Mouse (Mus musculus): ENCODE results near the gene Ntrk2. TPM values are rescaled to one million over a fixed set of nuclear protein-coding genes. Genes with fewer than 3 reads are reported as not detected.
"Not testable (repeated sequence)": the region's sequence is repeated elsewhere in the genome, so short reads cannot be mapped to it uniquely, and the experiment has no call there.

The Ntrk2 gene
- total RNA-seq, 1 experiment from 2014 or later, result 0.12 TPM

DNA sequence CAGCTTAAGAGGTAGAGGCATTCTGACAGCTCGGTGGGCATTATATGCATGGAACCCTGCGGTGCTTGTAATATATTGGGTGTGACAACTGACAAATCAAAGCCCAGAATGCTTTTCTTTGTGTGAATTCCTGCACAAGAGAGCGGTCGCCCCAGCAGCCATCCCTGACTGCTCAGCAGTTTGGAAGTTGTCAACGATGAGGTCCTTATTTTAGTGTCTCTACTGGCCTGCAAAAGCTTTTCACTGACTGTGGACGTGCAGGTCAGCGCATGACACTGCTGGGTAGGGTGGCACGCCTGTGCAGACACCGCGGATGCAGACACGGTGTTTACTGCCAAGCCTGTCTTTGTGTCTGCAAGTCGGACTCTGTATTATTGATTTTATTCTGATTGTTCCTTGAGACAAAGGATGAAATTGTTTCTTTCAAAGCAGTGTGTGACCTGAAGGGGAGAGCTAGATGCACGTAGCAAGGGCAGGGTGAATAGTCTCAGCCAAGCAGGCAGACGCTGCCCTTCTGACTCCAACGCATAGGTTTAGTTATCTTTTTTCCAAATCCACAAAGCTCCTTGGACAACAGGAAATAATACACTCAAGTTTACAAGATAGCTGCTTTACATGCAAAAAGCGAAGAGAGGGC lies 204.6 kb downstream of the Ntrk2 start:
- ATAC-seq (ENCODE audit: extremely low read depth, insufficient number of reproducible peaks, low FRiP score, poor library complexity, severe bottlenecking), result no peak

GRCm38 (mm10) chr13:59011530-59011903 lies 205.1 kb downstream of the Ntrk2 start:
- no peak for ATAC-seq (ENCODE audit: extremely low read depth, insufficient number of reproducible peaks, low FRiP score, poor library complexity, severe bottlenecking)

- ATAC-seq (ENCODE audit: extremely low read depth, insufficient number of reproducible peaks, low FRiP score, poor library complexity, severe bottlenecking), result no peak
Observed at GRCm38 (mm10) chr13:59015360-59015759, 209.0 kb downstream of the Ntrk2 start.

- no peak for ATAC-seq (ENCODE audit: extremely low read depth, insufficient number of reproducible peaks, low FRiP score, poor library complexity, severe bottlenecking)
Observed at GRCm38 (mm10) chr13:59017121-59017520, 210.8 kb downstream of the Ntrk2 start.

DNA sequence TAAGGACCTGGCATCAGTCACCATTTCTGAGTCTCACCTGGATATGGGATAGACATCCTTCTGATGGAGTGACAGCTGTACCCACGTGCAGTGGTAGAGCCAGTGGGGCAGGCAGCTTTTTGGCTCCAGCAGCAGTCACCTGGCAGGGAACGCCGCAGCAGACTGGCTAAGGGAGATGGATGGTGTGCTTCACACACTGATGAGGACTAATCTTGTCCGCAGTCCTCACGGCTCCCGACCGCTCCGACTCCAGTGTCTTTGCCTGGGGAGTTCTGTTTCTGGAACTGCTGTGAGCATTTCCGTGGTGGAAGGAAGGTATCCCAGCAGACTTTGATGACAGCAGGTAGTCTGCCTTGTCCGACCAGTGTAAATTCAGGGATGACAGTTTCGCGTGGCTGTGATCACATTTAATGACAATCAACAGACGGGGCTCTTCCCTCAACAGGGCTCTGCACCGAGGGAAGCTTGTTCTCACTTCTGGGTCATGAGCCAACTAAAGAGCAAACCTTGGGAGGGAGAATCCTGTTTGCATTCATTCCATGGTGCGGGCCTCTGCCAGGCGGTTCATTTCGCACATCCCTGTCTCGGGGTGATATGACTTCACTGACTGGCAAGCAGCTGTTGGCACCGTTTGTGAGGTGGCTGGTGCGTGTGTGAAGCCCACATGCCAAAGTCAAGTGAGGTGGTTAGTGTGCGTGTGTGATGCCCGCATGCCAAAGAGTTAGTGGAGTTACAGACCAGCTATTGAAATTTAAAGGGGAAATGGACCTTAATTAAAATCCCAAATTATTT lies 216.1 kb downstream of the Ntrk2 start:
- ATAC-seq (ENCODE audit: extremely low read depth, insufficient number of reproducible peaks, low FRiP score, poor library complexity, severe bottlenecking), result no peak

GRCm38 (mm10) chr13:59025653-59026052 lies 219.3 kb downstream of the Ntrk2 start:
- no peak; the same call in 1 of the 2 replicates for ATAC-seq (ENCODE audit: extremely low read depth, insufficient number of reproducible peaks, low FRiP score, poor library complexity, severe bottlenecking)

DNA sequence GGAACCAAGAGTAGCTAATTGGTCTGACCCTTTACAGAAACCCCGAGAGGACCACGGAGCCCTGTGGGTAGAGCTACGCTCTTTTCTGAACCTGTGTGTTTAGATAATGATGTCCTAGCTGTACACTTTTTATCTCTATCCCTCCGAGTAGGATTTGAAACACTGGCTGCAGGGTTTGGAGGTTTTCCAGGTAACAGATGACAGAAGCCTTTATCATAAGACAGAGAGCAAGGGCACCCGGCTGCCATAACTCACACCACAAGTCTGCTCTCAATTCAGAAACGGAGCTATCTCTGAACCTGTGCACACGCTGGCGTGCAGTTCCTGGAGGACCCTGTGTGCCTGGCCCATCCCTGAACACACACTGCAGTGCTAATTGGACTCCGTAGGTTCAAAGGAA lies 221.1 kb downstream of the Ntrk2 start:
- ATAC-seq (ENCODE audit: extremely low read depth, insufficient number of reproducible peaks, low FRiP score, poor library complexity, severe bottlenecking), result no peak

DNA sequence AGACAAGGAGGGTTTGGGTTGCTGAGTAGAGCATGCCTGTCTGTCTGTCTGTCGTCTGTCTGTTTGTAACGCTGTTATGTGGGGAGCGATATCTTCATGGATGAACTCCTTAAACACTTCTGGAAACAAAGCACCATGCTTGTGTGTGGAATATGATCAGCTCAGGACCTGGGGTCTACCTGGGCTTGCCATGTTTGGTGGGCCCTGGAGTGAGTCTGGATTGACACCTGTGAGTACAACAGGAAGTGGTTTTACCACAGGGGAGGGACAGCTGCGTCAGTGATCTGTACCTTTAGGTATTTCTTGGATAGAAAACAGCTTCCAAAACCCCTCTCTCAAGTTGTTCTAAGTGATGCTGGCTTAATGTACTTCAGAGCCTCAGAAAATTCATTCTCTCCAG lies 222.2 kb downstream of the Ntrk2 start:
- no peak for ATAC-seq (ENCODE audit: extremely low read depth, insufficient number of reproducible peaks, low FRiP score, poor library complexity, severe bottlenecking)

- ATAC-seq (ENCODE audit: extremely low read depth, insufficient number of reproducible peaks, low FRiP score, poor library complexity, severe bottlenecking), result no peak
Observed at GRCm38 (mm10) chr13:59030574-59030973, 224.2 kb downstream of the Ntrk2 start.

GRCm38 (mm10) chr13:59040156-59040915 lies 234.0 kb downstream of the Ntrk2 start:
- no peak for ATAC-seq (ENCODE audit: extremely low read depth, insufficient number of reproducible peaks, low FRiP score, poor library complexity, severe bottlenecking)

GRCm38 (mm10) chr13:59041013-59041764 lies 234.8 kb downstream of the Ntrk2 start:
- no peak for ATAC-seq (ENCODE audit: extremely low read depth, insufficient number of reproducible peaks, low FRiP score, poor library complexity, severe bottlenecking)

GRCm38 (mm10) chr13:59052188-59052587 lies 245.8 kb downstream of the Ntrk2 start:
- no peak for ATAC-seq (ENCODE audit: extremely low read depth, insufficient number of reproducible peaks, low FRiP score, poor library complexity, severe bottlenecking)

DNA sequence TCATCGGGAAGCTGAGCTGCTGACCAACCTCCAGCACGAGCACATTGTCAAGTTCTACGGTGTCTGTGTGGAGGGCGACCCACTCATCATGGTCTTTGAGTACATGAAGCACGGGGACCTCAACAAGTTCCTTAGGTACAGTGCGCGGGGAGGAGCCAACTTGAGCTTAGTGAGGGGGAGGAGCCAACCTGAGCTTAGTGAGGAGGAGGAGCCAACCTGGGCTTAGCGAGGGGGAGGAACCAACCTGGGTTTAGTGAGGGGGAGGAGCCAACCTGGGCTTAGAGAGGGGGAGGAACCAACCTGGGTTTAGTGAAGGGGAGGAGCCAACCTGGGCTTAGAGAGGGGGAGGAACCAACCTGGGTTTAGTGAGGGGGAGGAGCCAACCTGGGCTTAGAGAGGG lies 248.0 kb downstream of the Ntrk2 start:
- not testable (repeated sequence) for ATAC-seq (ENCODE audit: extremely low read depth, insufficient number of reproducible peaks, low FRiP score, poor library complexity, severe bottlenecking)

- no peak for ATAC-seq (ENCODE audit: extremely low read depth, insufficient number of reproducible peaks, low FRiP score, poor library complexity, severe bottlenecking)
Observed at GRCm38 (mm10) chr13:59056859-59057258, 250.5 kb downstream of the Ntrk2 start.

- ATAC-seq (ENCODE audit: extremely low read depth, insufficient number of reproducible peaks, low FRiP score, poor library complexity, severe bottlenecking), result no peak
Observed at GRCm38 (mm10) chr13:59057886-59058285, 251.5 kb downstream of the Ntrk2 start.

DNA sequence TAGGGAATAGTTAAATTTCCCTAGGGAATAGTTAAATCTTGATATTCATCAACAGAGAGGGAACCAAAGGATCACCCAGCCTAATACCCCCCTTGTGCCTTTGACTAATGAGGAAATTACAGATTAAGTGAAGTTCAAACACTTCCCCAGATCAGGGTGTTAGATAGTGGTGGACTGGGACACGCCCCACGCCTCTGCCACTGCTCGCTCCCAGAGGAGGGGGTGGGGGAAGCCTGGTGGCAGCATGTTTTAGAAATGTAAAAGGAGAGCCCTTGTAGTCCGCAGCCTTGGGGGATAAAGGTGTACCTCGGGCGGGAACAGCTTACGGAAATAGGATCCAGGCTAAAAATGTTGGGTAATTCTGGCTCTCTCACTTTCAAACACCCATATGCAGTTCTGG lies 252.7 kb downstream of the Ntrk2 start:
- no peak for ATAC-seq (ENCODE audit: extremely low read depth, insufficient number of reproducible peaks, low FRiP score, poor library complexity, severe bottlenecking)

DNA sequence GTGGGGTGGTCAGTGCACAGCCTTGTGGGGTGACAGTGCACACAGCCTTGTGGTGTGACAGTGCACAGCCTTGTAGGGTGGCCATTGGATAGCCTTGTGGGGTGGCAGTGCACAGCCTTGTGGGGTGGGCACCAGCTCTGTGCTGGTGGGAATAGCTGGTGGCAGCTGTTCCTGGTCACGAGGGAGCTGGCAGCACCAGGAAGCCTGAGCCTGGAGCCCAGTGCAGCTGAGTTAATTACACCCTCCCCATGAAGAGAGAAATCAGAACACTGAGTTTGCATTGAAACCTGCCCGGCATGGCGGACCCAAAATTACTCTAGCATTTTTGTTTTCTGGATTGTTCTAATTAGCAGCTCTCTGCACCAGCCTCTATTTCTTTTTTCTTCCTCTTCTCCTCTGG lies 259.3 kb downstream of the Ntrk2 start:
- no peak for ATAC-seq (ENCODE audit: extremely low read depth, insufficient number of reproducible peaks, low FRiP score, poor library complexity, severe bottlenecking)

GRCm38 (mm10) chr13:59073635-59074256 lies 267.4 kb downstream of the Ntrk2 start:
- no peak for ATAC-seq (ENCODE audit: extremely low read depth, insufficient number of reproducible peaks, low FRiP score, poor library complexity, severe bottlenecking)

DNA sequence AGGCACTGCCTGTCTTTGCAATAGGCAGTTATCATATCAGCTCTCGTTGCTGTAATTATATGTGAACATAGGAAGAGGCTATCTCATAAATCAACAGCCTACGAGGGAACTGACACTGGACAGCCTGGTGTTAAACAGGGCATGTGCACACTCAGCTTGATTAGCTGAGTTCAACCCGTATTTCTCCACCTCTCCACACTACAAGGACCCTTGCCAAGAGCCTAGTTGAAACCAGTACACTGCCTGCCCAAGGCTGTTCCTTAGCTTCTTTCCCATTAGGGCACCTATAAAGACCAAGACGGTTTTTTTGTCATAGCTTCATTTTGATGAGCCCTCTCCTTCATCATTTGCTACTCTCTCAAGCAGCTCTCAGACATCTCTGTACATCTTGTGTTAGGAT lies 270.1 kb downstream of the Ntrk2 start:
- no peak for ATAC-seq (ENCODE audit: extremely low read depth, insufficient number of reproducible peaks, low FRiP score, poor library complexity, severe bottlenecking)

Data from neutrophil, adult 5-6 weeks (primary cell).